Mouse (Mus musculus) ovary, adult 10 weeks (tissue): ENCODE results near the gene Dlgap1. TPM values are rescaled to one million over a fixed set of nuclear protein-coding genes. Genes with fewer than 3 reads are reported as not detected.

ENCODE experiments used
- polyA plus RNA-seq: library from polyadenylated mRNA; stranded (reverse); fragments of 350-450 nt; fragmentation: Illumina TruSeq; extraction: RNeasy Lipid Tissue Mini Kit (QIAGEN cat#74804); gene quantifications from one replicate; pipeline ENCODE4 v1.2.3, GENCODE M21; 2014

Gene Dlgap1
- polyA plus RNA-seq, result 18.9 TPM

GRCm38 (mm10) chr17:69969021-69969815 is at the start of gene Dlgap1:
TSS of gene Dlgap1 (plus strand) at chr17:69969073.

GRCm38 (mm10) chr17:70853436-70853905 is 884.6 kb downstream of the Dlgap1 start, which contains the start of gene Tgif1:
TSS of gene Tgif1 (minus strand) at chr17:70853546.

